Mouse (Mus musculus): ENCODE measurements around the gene Hdlbp. TPM values are rescaled to one million over a fixed set of nuclear protein-coding genes. Genes with fewer than 3 reads are reported as not detected.

Hdlbp gene
- polyA plus RNA-seq, 1 experiment from 2014 or later: 106 TPM

Other genes with a start within 250 kb of the Hdlbp start
- gene Sned1, start 243.0 kb downstream of the Hdlbp start, polyA plus RNA-seq (2016; fragmentation: Nextera tagmentation; extraction: Ambion mirVana): 1.2 and 3.1 TPM in 2 replicates
- 34.9 and 36.6 TPM in 2 replicates for gene Mterf4, start 172.9 kb downstream of the Hdlbp start, polyA plus RNA-seq (2016; fragmentation: Nextera tagmentation; extraction: Ambion mirVana)
- 79.0 and 84.5 TPM in 2 replicates for gene Ppp1r7, start 136.0 kb downstream of the Hdlbp start, polyA plus RNA-seq (2016; fragmentation: Nextera tagmentation; extraction: Ambion mirVana)
- 26.9 and 31.0 TPM in 2 replicates for gene Pask, start 135.3 kb downstream of the Hdlbp start, polyA plus RNA-seq (2016; fragmentation: Nextera tagmentation; extraction: Ambion mirVana)
- 0.21 and 0.25 TPM in 2 replicates for gene Ano7, start 104.9 kb downstream of the Hdlbp start, polyA plus RNA-seq (2016; fragmentation: Nextera tagmentation; extraction: Ambion mirVana)
- 3.3 and 3.5 TPM in 2 replicates for gene Farp2, start 33.3 kb upstream of the Hdlbp start, polyA plus RNA-seq (2016; fragmentation: Nextera tagmentation; extraction: Ambion mirVana)
- gene Stk25, start 179.8 kb upstream of the Hdlbp start, polyA plus RNA-seq (2016; fragmentation: Nextera tagmentation; extraction: Ambion mirVana): 165 and 198 TPM in 2 replicates
- 42.9 and 43.8 TPM in 2 replicates for gene Bok, start 206.8 kb upstream of the Hdlbp start, polyA plus RNA-seq (2016; fragmentation: Nextera tagmentation; extraction: Ambion mirVana)